In the genomic region with DNA sequence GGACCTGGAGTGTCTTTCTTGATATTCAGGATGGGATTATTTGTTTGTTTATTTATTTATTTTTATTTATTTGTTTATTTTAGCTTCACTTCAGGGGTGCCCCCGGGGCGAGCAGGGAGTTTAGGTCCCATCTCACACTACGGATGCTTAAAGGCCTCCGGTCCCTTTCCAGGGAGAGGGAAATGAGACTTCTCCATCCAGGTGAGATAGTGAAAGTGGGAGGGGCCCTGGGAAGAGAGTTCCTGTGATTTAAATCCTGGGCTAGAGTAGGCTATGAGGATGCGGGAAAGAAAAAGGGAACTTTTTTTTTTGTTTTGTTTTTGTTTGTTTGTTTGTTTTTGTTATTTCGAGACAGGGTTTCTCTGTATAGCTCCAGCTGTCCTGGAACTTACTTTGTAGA, we compare ENCODE assay signal across 8 mouse cellular contexts. TPM values are rescaled to one million over a fixed set of nuclear protein-coding genes. Genes with fewer than 3 reads are reported as not detected.
DNase-seq lines count a peak whose midpoint lies in the region; ATAC-seq and TF ChIP-seq lines count a peak whose summit lies in the region.

No protein-coding gene starts in this region.

- H3K4me3 ChIP-seq in gastrocnemius, adult 2 months, result peak overlapping the region; percentile 79
- peak overlapping the region; percentile 80 for H3K4me3 ChIP-seq in E14TG2a.4 (replicated peaks; ENCODE audit: low read length)
- H3K4me3 ChIP-seq in forebrain, postnatal 0 days (ENCODE audit: low read depth, low read length), result peak overlapping the region; percentile 43
- H3K4me3 ChIP-seq in liver, embryonic 15.5 days (replicated peaks), result peak overlapping the region; percentile 62

- H3K27ac ChIP-seq in gastrocnemius, adult 2 months, result peak overlapping the region; percentile 89
- H3K27ac ChIP-seq in forebrain, postnatal 0 days (ENCODE audit: low read depth, low read length), result no peak overlapping the region
- peak overlapping the region; percentile 91 for H3K27ac ChIP-seq in liver, embryonic 15.5 days (replicated peaks)

- DNase-seq in gastrocnemius, adult 2 months, result no peak
- no peak for DNase-seq in gastrocnemius, postnatal 14 days
- no peak for DNase-seq in forebrain, postnatal 0 days
- no peak for DNase-seq in thymus, postnatal 36 days
- DNase-seq in kidney, postnatal 10 days, result no peak

- peak overlapping the region; percentile 41; the same call in 1 of the 2 replicates for H3K9ac ChIP-seq in forebrain, postnatal 0 days
- H3K9ac ChIP-seq in liver, embryonic 15.5 days, result peak overlapping the region; percentile 58

- no peaks in the 10 kb centered on the region for H3K9me3 ChIP-seq in E14TG2a.4 (ENCODE audit: low read length)
- no peaks in the 10 kb centered on the region for H3K9me3 ChIP-seq in forebrain, postnatal 0 days (ENCODE audit: low read length)
- H3K9me3 ChIP-seq in liver, embryonic 15.5 days (replicated peaks), result no peaks in the 10 kb centered on the region

- H3K4me2 ChIP-seq in forebrain, postnatal 0 days (ENCODE audit: low read depth), result peak overlapping the region; percentile 64
- peak overlapping the region; percentile 78 for H3K4me2 ChIP-seq in liver, embryonic 15.5 days

- TF ChIP-seq CTCF in gastrocnemius, adult 2 months (IDR thresholded peaks at IDR 0.05), result no peak
- TF ChIP-seq CTCF in E14TG2a.4 (conservative IDR thresholded peaks at IDR 0.05; ENCODE audit: low read length), result no peak
- TF ChIP-seq CTCF in forebrain, postnatal 0 days (IDR thresholded peaks at IDR 0.05; ENCODE audit: low read depth), result no peak

- no peaks in the 10 kb centered on the region for H3K27me3 ChIP-seq in E14TG2a.4 (ENCODE audit: insufficient read depth, low read length)
- no peaks in the 10 kb centered on the region for H3K27me3 ChIP-seq in forebrain, postnatal 0 days (ENCODE audit: insufficient read depth, low read length)
- H3K27me3 ChIP-seq in liver, embryonic 15.5 days, result no peaks in the 10 kb centered on the region

- intact Hi-C loops in gastrocnemius, adult 2 months (cut with DNase I), result no loop called here
- intact Hi-C loops in gastrocnemius, postnatal 14 days (cut with DNase I; ENCODE audit: low total_unique reads), result no loop called here

- no peak for ATAC-seq in forebrain, postnatal 0 days
- no peak for ATAC-seq in liver, embryonic 15.5 days (ENCODE audit: insufficient read depth)
- ATAC-seq in CD4-positive, CD25-positive, alpha-beta regulatory T cell, adult 4 months, result no peak

- WGBS in forebrain, postnatal 0 days, result 41% methylated on average over 6 of the region's 6 CpGs
- WGBS in liver, embryonic 15.5 days (ENCODE audit: insufficient replicate concordance), result 9% methylated on average over 6 of the region's 6 CpGs

- peaks cover 27% of the 10 kb centered on the region for H3K36me3 ChIP-seq in E14TG2a.4 (ENCODE audit: insufficient read depth, low read length)
- no peaks in the 10 kb centered on the region for H3K36me3 ChIP-seq in forebrain, postnatal 0 days (ENCODE audit: insufficient read depth)
- H3K36me3 ChIP-seq in liver, embryonic 15.5 days (replicated peaks), result peaks cover 22% of the 10 kb centered on the region

- peaks cover 67% of the 10 kb centered on the region for H3K4me1 ChIP-seq in E14TG2a.4 (replicated peaks; ENCODE audit: low read depth, low read length)
- peaks cover 6% of the 10 kb centered on the region; the same call in 1 of the 2 replicates for H3K4me1 ChIP-seq in forebrain, postnatal 0 days (ENCODE audit: insufficient read depth)
- H3K4me1 ChIP-seq in liver, embryonic 15.5 days (replicated peaks), result peaks cover 65% of the 10 kb centered on the region

RNA-seq across cellular contexts. Expression of a gene that starts 0.6 kb away (rescaled TPM):
- 10 to 100 TPM; 17.3 to 18.2 TPM for total RNA-seq in gastrocnemius, adult 2 months (2021)
- 10 to 100 TPM; 12.1 to 13.6 TPM for total RNA-seq in gastrocnemius, postnatal 14 days (2021)
- 21.5 and 22.3 TPM in 2 replicates for total RNA-seq in forebrain, postnatal 0 days (2014; rRNA removed)
- 69.9 and 90.9 TPM in 2 replicates for polyA plus RNA-seq in forebrain, postnatal 0 days (2015; fragmentation: Nextera tagmentation; extraction: Ambion mirVana)
- 106 and 115 TPM in 2 replicates for polyA plus RNA-seq in liver, embryonic 15.5 days (2015; fragmentation: Nextera tagmentation; extraction: Ambion mirVana)
- polyA plus RNA-seq in CD4-positive, CD25-positive, alpha-beta regulatory T cell, adult 4 months (2017; shearing (Covaris generic)), result 1,000 to 10,000 TPM; 1,029 to 1,286 TPM

RNA-seq across cellular contexts. Expression of a gene that starts 11.0 kb away (rescaled TPM):
- total RNA-seq in gastrocnemius, adult 2 months (2021), result 100 to 1,000 TPM; 401 to 459 TPM
- total RNA-seq in gastrocnemius, postnatal 14 days (2021), result 100 to 1,000 TPM; 382 to 414 TPM
- total RNA-seq in forebrain, postnatal 0 days (2014; rRNA removed), result 134 and 154 TPM in 2 replicates
- 102 and 103 TPM in 2 replicates for polyA plus RNA-seq in forebrain, postnatal 0 days (2015; fragmentation: Nextera tagmentation; extraction: Ambion mirVana)
- 64.1 and 73.9 TPM in 2 replicates for polyA plus RNA-seq in liver, embryonic 15.5 days (2015; fragmentation: Nextera tagmentation; extraction: Ambion mirVana)
- 100 to 1,000 TPM; 198 to 220 TPM for polyA plus RNA-seq in CD4-positive, CD25-positive, alpha-beta regulatory T cell, adult 4 months (2017; shearing (Covaris generic))

RNA-seq across cellular contexts. Expression of a gene that starts 14.2 kb away (rescaled TPM):
- total RNA-seq in gastrocnemius, adult 2 months (2021), result 1 to 10 TPM; 7.2 to 9.5 TPM
- total RNA-seq in gastrocnemius, postnatal 14 days (2021), result 1 to 10 TPM; 4.5 to 5.0 TPM
- total RNA-seq in forebrain, postnatal 0 days (2014; rRNA removed), result 0.38 and 1.1 TPM in 2 replicates
- 0.34 and 0.65 TPM in 2 replicates for polyA plus RNA-seq in forebrain, postnatal 0 days (2015; fragmentation: Nextera tagmentation; extraction: Ambion mirVana)
- 0.08 and 0.10 TPM in 2 replicates for polyA plus RNA-seq in liver, embryonic 15.5 days (2015; fragmentation: Nextera tagmentation; extraction: Ambion mirVana)
- polyA plus RNA-seq in CD4-positive, CD25-positive, alpha-beta regulatory T cell, adult 4 months (2017; shearing (Covaris generic)), result under 1 TPM; 0.63 to 0.71 TPM

RNA-seq across cellular contexts. Expression of a gene that starts 44.1 kb away (rescaled TPM):
- total RNA-seq in gastrocnemius, adult 2 months (2021), result not detected
- not detected for total RNA-seq in gastrocnemius, postnatal 14 days (2021)
- total RNA-seq in forebrain, postnatal 0 days (2014; rRNA removed), result not detected in 2 replicates
- 3.7 and 4.2 TPM in 2 replicates for polyA plus RNA-seq in forebrain, postnatal 0 days (2015; fragmentation: Nextera tagmentation; extraction: Ambion mirVana)
- not detected in 2 replicates for polyA plus RNA-seq in liver, embryonic 15.5 days (2015; fragmentation: Nextera tagmentation; extraction: Ambion mirVana)
- polyA plus RNA-seq in CD4-positive, CD25-positive, alpha-beta regulatory T cell, adult 4 months (2017; shearing (Covaris generic)), result not detected

RNA-seq across cellular contexts. Expression of a gene that starts 53.4 kb away (rescaled TPM):
- total RNA-seq in gastrocnemius, adult 2 months (2021), result 10 to 100 TPM; 23.0 to 25.1 TPM
- total RNA-seq in gastrocnemius, postnatal 14 days (2021), result 10 to 100 TPM; 27.5 to 31.2 TPM
- total RNA-seq in forebrain, postnatal 0 days (2014; rRNA removed), result 16.4 and 22.5 TPM in 2 replicates
- 2.0 and 2.6 TPM in 2 replicates for polyA plus RNA-seq in forebrain, postnatal 0 days (2015; fragmentation: Nextera tagmentation; extraction: Ambion mirVana)
- 3.5 and 3.7 TPM in 2 replicates for polyA plus RNA-seq in liver, embryonic 15.5 days (2015; fragmentation: Nextera tagmentation; extraction: Ambion mirVana)
- polyA plus RNA-seq in CD4-positive, CD25-positive, alpha-beta regulatory T cell, adult 4 months (2017; shearing (Covaris generic)), result 10 to 100 TPM; 19.0 to 22.2 TPM
